Mouse (Mus musculus) cerebellum, postnatal 25 days (tissue): ENCODE data around the gene Polr1b.

Experiments
- DNase-seq, 2 experiments: peaks; one replicate each; pipeline ENCODE4 v3.0.0; 2021; ENCODE audit warnings: mixed read lengths in 2 of 2

Gene Polr1b

GRCm38 (mm10) chr2:129118061-129118460 is 17.3 kb downstream of the Polr1b start:
- DNase-seq: no peak

GRCm38 (mm10) chr2:129121986-129122385 is 21.2 kb downstream of the Polr1b start:
- DNase-seq: peak; percentile 38 to 49

- DNase-seq: peak; percentile 91 to 93
These were observed 28.7 kb downstream of the Polr1b start, which contains the start of gene Chchd5 for GRCm38 (mm10) chr2:129129412-129129929. TSS of gene Chchd5 (plus strand) at chr2:129129700.

- DNase-seq: peak; percentile 49 to 52
These were observed 29.3 kb downstream of the Polr1b start for GRCm38 (mm10) chr2:129129987-129130545.

- no peak for DNase-seq
These were observed 30.0 kb downstream of the Polr1b start for GRCm38 (mm10) chr2:129130776-129131175.

GRCm38 (mm10) chr2:129132231-129132630 is 31.4 kb downstream of the Polr1b start:
- no peak for DNase-seq

GRCm38 (mm10) chr2:129133006-129133805 is 32.4 kb downstream of the Polr1b start:
- peak; percentile 43 to 49 for DNase-seq

- peak; percentile 43 to 49 for DNase-seq
These were observed 39.1 kb downstream of the Polr1b start for GRCm38 (mm10) chr2:129139906-129140305.

GRCm38 (mm10) chr2:129148836-129149235 is 48.0 kb downstream of the Polr1b start:
- no peak for DNase-seq

- no peak for DNase-seq
These were observed 49.6 kb downstream of the Polr1b start for GRCm38 (mm10) chr2:129150386-129150785.

- DNase-seq: no peak
These were observed 50.3 kb downstream of the Polr1b start for GRCm38 (mm10) chr2:129151111-129151510.

GRCm38 (mm10) chr2:129152751-129153150 is 52.0 kb downstream of the Polr1b start:
- DNase-seq: no peak

GRCm38 (mm10) chr2:129164815-129165214 is 64.0 kb downstream of the Polr1b start:
- DNase-seq: no peak

- no peak for DNase-seq
These were observed 66.0 kb downstream of the Polr1b start for GRCm38 (mm10) chr2:129166466-129167463.

GRCm38 (mm10) chr2:129173386-129173785 is 72.6 kb downstream of the Polr1b start:
- DNase-seq: no peak

GRCm38 (mm10) chr2:129174474-129174873 is 73.7 kb downstream of the Polr1b start:
- DNase-seq: peak; percentile 62 to 71

GRCm38 (mm10) chr2:129175636-129176035 is 74.8 kb downstream of the Polr1b start:
- no peak for DNase-seq
